Mouse (Mus musculus) embryonic facial prominence, embryonic 15.5 days (tissue): ENCODE measurements around the gene Ccdc96. TPM values are rescaled to one million over a fixed set of nuclear protein-coding genes. Genes with fewer than 3 reads are reported as not detected.

Experiments
- ATAC-seq: fragments of 200-750 bp; cut with Nextera tagmentation; 2 replicates; pipeline ENCODE4 v1.8.0; 2017; ENCODE audit warnings: low read depth, moderate TSS enrichment; ENCODE audit not compliant: insufficient number of reproducible peaks, low FRiP score, low TSS enrichment
- H3K27ac ChIP-seq: fragments of 300-500 bp; sonication (generic); replicated peaks from 2 replicates; pipeline ENCODE4 v1.5.1; 2015; ENCODE audit warnings: mild to moderate bottlenecking, inconsistent platforms
- H3K27me3 ChIP-seq: fragments of 300-500 bp; sonication (generic); 2 replicates; pipeline ENCODE4 v1.6.1; 2015; ENCODE audit warnings: inconsistent platforms
- H3K36me3 ChIP-seq: fragments of 300-500 bp; sonication (generic); 2 replicates; pipeline ENCODE4 v1.6.1; 2015; ENCODE audit warnings: mild to moderate bottlenecking, inconsistent platforms
- H3K4me1 ChIP-seq: fragments of 300-500 bp; sonication (generic); 2 replicates; pipeline ENCODE4 v1.6.1; 2015; ENCODE audit warnings: inconsistent platforms
- H3K4me2 ChIP-seq: fragments of 300-500 bp; sonication (generic); replicated peaks from 2 replicates; pipeline ENCODE4 v1.6.1; 2015; ENCODE audit warnings: mild to moderate bottlenecking, inconsistent platforms
- H3K4me3 ChIP-seq: fragments of 300-500 bp; sonication (generic); replicated peaks from 2 replicates; pipeline ENCODE4 v1.5.1; 2015; ENCODE audit warnings: mild to moderate bottlenecking, inconsistent platforms
- H3K9ac ChIP-seq: fragments of 300-500 bp; sonication (generic); 2 replicates; pipeline ENCODE4 v1.6.1; 2015; ENCODE audit warnings: inconsistent platforms
- H3K9me3 ChIP-seq: fragments of 300-500 bp; sonication (generic); replicated peaks from 2 replicates; pipeline ENCODE4 v1.6.1; 2016; ENCODE audit warnings: inconsistent platforms
- WGBS: fragments of 180-500 bp; shearing (Covaris S2); methylation state at CpG from one replicate; pipeline ENCODE4 v1.1.7; 2015; 5-methylcytosine and 5-hydroxymethylcytosine counted together
- polyA plus RNA-seq: library from polyadenylated mRNA; unstranded; fragments of >200 nt; fragmentation: Nextera tagmentation; extraction: Ambion mirVana; gene quantifications from 2 replicates; pipeline ENCODE4 v1.2.1, GENCODE M21; 2015

Ccdc96 gene
- polyA plus RNA-seq, result 2.0 and 3.8 TPM in 2 replicates

DNA sequence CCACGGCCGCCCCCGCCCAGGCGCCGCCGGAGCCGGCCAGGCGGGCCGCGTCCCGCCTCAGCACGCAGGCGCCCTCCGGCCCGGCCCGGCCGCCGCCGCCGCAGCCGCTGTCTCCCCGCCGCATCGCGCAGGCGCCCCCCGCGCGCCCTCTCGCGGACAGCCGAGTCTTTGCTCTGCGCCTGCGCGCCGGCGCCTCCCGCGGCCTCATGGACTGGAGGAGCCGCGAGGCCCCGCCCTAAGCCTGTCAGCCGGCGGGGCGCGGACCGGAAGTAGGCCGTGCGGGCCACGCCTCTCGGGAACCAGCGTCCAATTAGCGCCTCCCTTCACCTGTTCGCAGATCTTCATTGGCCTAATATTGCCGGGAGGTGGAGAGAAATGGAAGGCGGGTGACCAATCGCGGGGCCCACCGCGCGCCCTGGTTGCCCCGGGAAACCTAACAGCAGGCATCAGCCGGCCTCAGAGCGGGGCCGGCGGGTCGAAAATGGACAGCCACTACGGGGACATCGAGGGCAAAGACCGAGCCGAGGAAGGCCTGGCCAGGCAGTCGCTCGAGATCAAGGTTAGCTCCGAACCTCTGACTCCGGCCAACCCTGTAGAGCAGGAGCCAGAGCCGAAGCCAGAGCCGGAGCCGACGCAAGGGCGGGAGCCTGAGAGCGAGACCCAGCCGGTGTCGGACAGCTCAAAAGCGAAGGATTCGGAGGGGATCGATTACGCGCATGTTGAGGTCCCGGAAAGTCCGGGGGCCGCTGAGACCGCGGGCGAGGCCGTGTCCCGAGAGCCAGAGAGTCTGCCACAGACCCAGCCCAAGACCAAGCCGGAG lies at the start of gene Ccdc96, which contains the start of gene Tada2b:
Ccdc96 (plus strand) TSS at position 418 of the 820 bp plus-strand sequence.
Tada2b (minus strand) TSS at position 115 of the 820 bp plus-strand sequence.
- Histone ChIP-seq H3K4me1 (peaks cover 31% of the 10 kb centered on the region), H3K27ac (peak within 1 kb of the TSS; percentile 69; the same call in 1 of the 2 replicates), H3K36me3 (no peaks in the 10 kb centered on the region), H3K4me3 (peak within 1 kb of the TSS; percentile 92), H3K9me3 (no peaks in the 10 kb centered on the region), H3K9ac (peak within 1 kb of the TSS; percentile 82), H3K27me3 (peaks cover 15% of the 10 kb centered on the region), H3K4me2 (peak within 1 kb of the TSS; percentile 98)
- peak; percentile 99 for ATAC-seq
- under 1% methylated on average over 93 of the region's 97 CpGs for WGBS

GRCm38 (mm10) chr5:36436858-36437257 lies 47.5 kb upstream of the Ccdc96 start:
- WGBS, result 63% methylated on average over 4 of the region's 4 CpGs

GRCm38 (mm10) chr5:36440741-36441140 lies 43.6 kb upstream of the Ccdc96 start:
- H3K4me1 ChIP-seq, result peaks cover 51% of the 10 kb centered on the region
- H3K36me3 ChIP-seq, result no peaks in the 10 kb centered on the region
- WGBS, result 31% methylated on average over 3 of the region's 3 CpGs
- no peak overlapping the region for H3K4me3 ChIP-seq
- no peaks in the 10 kb centered on the region for H3K9me3 ChIP-seq
- no peak overlapping the region for H3K4me2 ChIP-seq
- ATAC-seq, result 0 out of 2 replicates have a peak, but pooled peaks have one; percentile 11
- peak overlapping the region; percentile 53 for H3K27ac ChIP-seq
- H3K27me3 ChIP-seq, result no peaks in the 10 kb centered on the region; the same call in 1 of the 2 replicates
- no peak overlapping the region for H3K9ac ChIP-seq

More at GRCm38 (mm10) chr5:36436858-36437257, 47.5 kb upstream of the Ccdc96 start:
- Histone ChIP-seq H3K4me2 (no peak overlapping the region), H3K36me3 (no peaks in the 10 kb centered on the region), H3K9ac (no peak overlapping the region), H3K4me1 (peaks cover 31% of the 10 kb centered on the region), H3K27ac (peak overlapping the region; percentile 44; the same call in 1 of the 2 replicates), H3K27me3 (no peaks in the 10 kb centered on the region), H3K9me3 (no peaks in the 10 kb centered on the region), H3K4me3 (no peak overlapping the region)
- no peak for ATAC-seq

DNA sequence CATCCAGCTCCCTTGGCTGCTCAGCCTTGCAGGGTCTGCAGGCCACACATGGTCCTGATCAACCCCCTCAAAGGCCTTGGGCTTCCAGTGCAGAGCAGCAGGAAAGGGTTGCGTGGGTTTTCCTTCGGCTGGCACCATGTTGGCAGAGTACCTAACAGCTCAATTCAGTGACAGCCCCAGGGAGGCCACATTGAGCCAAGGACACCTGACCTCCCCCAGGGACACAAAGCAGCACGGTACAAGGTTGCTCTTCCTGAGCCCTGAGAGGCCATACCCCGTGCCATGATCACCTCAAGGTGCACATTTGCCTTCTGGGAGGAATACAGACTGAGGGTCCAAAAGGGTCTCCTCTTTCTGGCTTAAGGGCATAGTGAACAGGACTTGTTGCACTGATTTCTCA lies 39.8 kb upstream of the Ccdc96 start:
- Histone ChIP-seq H3K9ac (no peak overlapping the region), H3K27ac (no peak overlapping the region), H3K9me3 (no peaks in the 10 kb centered on the region), H3K4me1 (peaks cover 55% of the 10 kb centered on the region), H3K27me3 (no peaks in the 10 kb centered on the region; the same call in 1 of the 2 replicates), H3K36me3 (no peaks in the 10 kb centered on the region), H3K4me3 (no peak overlapping the region), H3K4me2 (no peak overlapping the region)
- ATAC-seq, result no peak
- 39% methylated on average over 4 of the region's 4 CpGs for WGBS

DNA sequence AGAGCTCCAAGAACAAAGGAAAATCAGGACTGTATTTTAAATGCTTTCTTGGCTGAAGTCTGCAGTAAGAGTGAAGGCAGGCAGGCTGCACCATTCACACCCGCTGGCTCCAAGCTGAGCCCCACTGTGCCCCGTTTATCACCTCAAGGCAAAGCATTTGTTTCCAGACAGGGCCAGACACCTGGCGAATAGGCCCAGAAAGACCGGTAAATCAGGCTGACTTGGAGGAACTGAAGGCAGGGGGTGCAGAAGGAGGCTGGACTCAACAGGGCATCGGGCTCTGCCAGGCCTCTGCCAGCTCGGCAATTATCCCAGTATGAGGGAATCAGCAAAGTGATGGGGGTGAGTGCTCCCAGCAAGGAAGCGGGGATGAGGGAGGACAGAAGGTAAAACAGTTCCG lies 39.4 kb upstream of the Ccdc96 start:
- 29% methylated on average over 8 of the region's 8 CpGs for WGBS
- Histone ChIP-seq H3K4me3 (no peak overlapping the region), H3K9ac (no peak overlapping the region), H3K36me3 (no peaks in the 10 kb centered on the region), H3K27me3 (no peaks in the 10 kb centered on the region; the same call in 1 of the 2 replicates), H3K27ac (no peak overlapping the region), H3K4me2 (no peak overlapping the region), H3K9me3 (no peaks in the 10 kb centered on the region), H3K4me1 (peaks cover 55% of the 10 kb centered on the region)
- no peak for ATAC-seq

GRCm38 (mm10) chr5:36446166-36446890 lies 38.1 kb upstream of the Ccdc96 start:
- 38% methylated on average over 9 of the region's 9 CpGs for WGBS
- Histone ChIP-seq H3K4me2 (no peak overlapping the region), H3K9me3 (no peaks in the 10 kb centered on the region), H3K27me3 (no peaks in the 10 kb centered on the region; the same call in 1 of the 2 replicates), H3K4me3 (no peak overlapping the region), H3K9ac (no peak overlapping the region), H3K36me3 (no peaks in the 10 kb centered on the region), H3K27ac (no peak overlapping the region), H3K4me1 (peaks cover 48% of the 10 kb centered on the region)
- no peak for ATAC-seq

GRCm38 (mm10) chr5:36447872-36448271 lies 36.5 kb upstream of the Ccdc96 start:
- Histone ChIP-seq H3K36me3 (no peaks in the 10 kb centered on the region), H3K9me3 (no peaks in the 10 kb centered on the region), H3K27ac (no peak overlapping the region), H3K4me2 (no peak overlapping the region), H3K4me1 (peaks cover 36% of the 10 kb centered on the region), H3K27me3 (no peaks in the 10 kb centered on the region; the same call in 1 of the 2 replicates), H3K4me3 (no peak overlapping the region), H3K9ac (no peak overlapping the region)
- no peak for ATAC-seq
- 89% methylated on average over 12 of the region's 12 CpGs for WGBS

- H3K9ac ChIP-seq, result no peak overlapping the region
- no peaks in the 10 kb centered on the region for H3K9me3 ChIP-seq
- no peak overlapping the region for H3K27ac ChIP-seq
- 77% methylated on average over 6 of the region's 6 CpGs for WGBS
- no peak for ATAC-seq
- H3K36me3 ChIP-seq, result no peaks in the 10 kb centered on the region
- peaks cover 16% of the 10 kb centered on the region for H3K4me1 ChIP-seq
- no peak overlapping the region for H3K4me3 ChIP-seq
- no peak overlapping the region for H3K4me2 ChIP-seq
- no peaks in the 10 kb centered on the region; the same call in 1 of the 2 replicates for H3K27me3 ChIP-seq
These were observed 34.6 kb upstream of the Ccdc96 start for GRCm38 (mm10) chr5:36449710-36450358.

GRCm38 (mm10) chr5:36451119-36451518 lies 33.3 kb upstream of the Ccdc96 start:
- Histone ChIP-seq H3K4me3 (no peak overlapping the region), H3K9me3 (no peaks in the 10 kb centered on the region), H3K27ac (no peak overlapping the region), H3K4me1 (peaks cover 3% of the 10 kb centered on the region; the same call in 1 of the 2 replicates), H3K27me3 (no peaks in the 10 kb centered on the region), H3K36me3 (no peaks in the 10 kb centered on the region), H3K4me2 (no peak overlapping the region), H3K9ac (no peak overlapping the region)
- ATAC-seq, result no peak
- 24% methylated on average over 9 of the region's 10 CpGs for WGBS

DNA sequence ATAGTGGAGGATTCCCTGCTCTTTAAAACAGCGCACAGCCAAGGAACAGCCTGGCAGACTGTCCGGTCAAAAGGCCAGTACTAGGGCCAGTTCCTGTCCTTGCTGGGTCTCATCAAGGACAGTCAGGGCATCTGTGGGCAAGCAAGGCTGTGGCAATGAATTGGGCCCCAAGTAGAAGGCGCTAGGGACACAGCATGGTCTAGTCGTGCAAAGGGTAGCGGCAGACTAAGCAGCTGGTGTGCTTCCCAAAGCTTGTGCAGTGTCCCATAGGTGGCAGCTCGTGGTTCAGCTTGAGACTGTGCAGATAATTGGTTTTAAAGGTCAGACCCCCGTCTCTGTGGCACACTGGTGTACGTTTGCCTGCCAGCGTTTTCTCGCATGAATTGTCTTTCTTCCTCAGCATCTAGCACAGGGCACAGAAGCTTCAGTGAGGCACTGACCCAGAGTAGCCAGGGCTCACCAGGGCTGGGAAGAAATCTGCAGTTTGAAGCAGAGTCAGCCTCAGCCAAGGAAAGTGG lies 32.5 kb upstream of the Ccdc96 start:
- Histone ChIP-seq H3K4me1 (no peaks in the 10 kb centered on the region), H3K27ac (no peak overlapping the region), H3K4me3 (no peak overlapping the region), H3K36me3 (no peaks in the 10 kb centered on the region), H3K4me2 (no peak overlapping the region), H3K9ac (no peak overlapping the region), H3K27me3 (no peaks in the 10 kb centered on the region), H3K9me3 (no peaks in the 10 kb centered on the region)
- WGBS, result 71% methylated on average over 10 of the region's 10 CpGs
- no peak for ATAC-seq
